Mouse (Mus musculus): Measurements from ENCODE around the gene Pacsin2.

GRCm38 (mm10) chr15:83466331-83466730 lies 1.9 kb upstream of the Pacsin2 start:
- TF ChIP-seq CTCF (IDR thresholded peaks at IDR 0.05; ENCODE audit: borderline replicate concordance, insufficient read depth, low read length) (no peak), POLR2A (IDR thresholded peaks at IDR 0.05; ENCODE audit: low read depth, low read length) (no peak)

Measured in embryonic fibroblast, embryonic 13.5 days (primary cell).